Mouse (Mus musculus): ENCODE data around the gene Lypla2. TPM values are rescaled to one million over a fixed set of nuclear protein-coding genes. Genes with fewer than 3 reads are reported as not detected.

The Lypla2 gene
- total and polyA plus RNA-seq, 3 experiments = 54.9 to 91.8 (median 57.2) TPM

DNA sequence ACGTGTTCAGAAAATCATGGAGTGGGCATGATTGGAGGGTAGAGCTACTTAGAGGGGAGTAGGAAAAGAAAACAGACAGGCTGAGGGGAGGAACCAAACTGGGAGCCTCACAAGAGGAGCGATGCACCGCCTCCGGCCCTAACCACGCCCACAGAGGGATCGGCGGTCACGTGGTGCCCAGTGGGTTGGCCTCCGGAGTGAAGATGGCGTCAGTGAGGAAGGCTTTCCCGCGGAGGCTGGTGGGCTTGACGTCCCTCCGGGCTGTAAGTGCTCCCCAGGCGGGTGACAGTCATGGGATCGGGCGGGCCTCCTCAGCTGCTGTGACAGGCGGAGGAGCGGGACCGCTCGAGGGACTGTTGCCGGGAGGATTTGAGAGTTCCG is 26.2 kb downstream of the Lypla2 start, which contains the start of gene Hmgcl (continued):
- TF ChIP-seq ZNF384 (IDR thresholded peaks at IDR 0.05; ENCODE audit: low read depth, low read length) (no peak), CHD2 (IDR thresholded peaks at IDR 0.05; ENCODE audit: low read length) (no peak), SIN3A (IDR thresholded peaks at IDR 0.05; ENCODE audit: low read length) (peak; percentile 59), SMC3 (IDR thresholded peaks at IDR 0.05; ENCODE audit: low read depth, low read length) (no peak; the same call in 1 of the 2 replicates), NRF1 (IDR thresholded peaks at IDR 0.05; ENCODE audit: low read depth, low read length) (peak; percentile 50)

DNA sequence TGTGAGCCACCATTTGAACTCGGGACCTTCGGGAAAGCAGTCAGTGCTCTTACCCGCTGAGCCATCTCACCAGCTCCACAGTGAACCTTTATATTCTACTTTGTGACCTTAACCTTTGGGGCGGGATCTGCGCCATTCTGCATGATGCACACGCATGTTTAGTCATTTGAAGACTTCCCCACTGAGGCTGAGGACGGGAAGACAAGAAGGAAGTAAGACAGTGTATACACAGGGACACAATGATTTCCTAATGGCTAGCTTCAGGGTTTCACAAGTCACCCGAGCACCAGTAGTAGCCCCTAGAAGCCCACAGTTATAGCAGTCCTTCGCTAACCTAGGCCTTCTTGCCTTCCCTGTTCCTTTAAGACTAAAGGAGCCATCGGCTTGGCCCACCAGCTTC is 26.7 kb downstream of the Lypla2 start:
- H3K4me3 ChIP-seq (replicated peaks in 1 of 3; ENCODE audit: low read depth in 2 of 3, low read length in 2 of 3, poor library complexity in 1 of 3) = no peak overlapping the region
- H3K4me2 ChIP-seq (ENCODE audit: insufficient read depth, low read depth, poor library complexity, severe bottlenecking) = peak overlapping the region; percentile 44
- DNase-seq (ENCODE audit: extremely low read depth) = no peak
- H3K27ac ChIP-seq (ENCODE audit: insufficient read depth, low read depth) = no peak overlapping the region
- TF ChIP-seq NRF1 (IDR thresholded peaks at IDR 0.05; ENCODE audit: low read depth, low read length) = no peak
- TF ChIP-seq POLR2A (IDR thresholded peaks at IDR 0.05; ENCODE audit: low read depth, low read length) = no peak
- no peak for TF ChIP-seq ZMIZ1 (IDR thresholded peaks at IDR 0.05; ENCODE audit: low read depth, low read length)
- TF ChIP-seq JUND (conservative IDR thresholded peaks at IDR 0.05; ENCODE audit: low read depth, low read length) = no peak
- no peak for TF ChIP-seq ELF1 (IDR thresholded peaks at IDR 0.05; ENCODE audit: low read depth, low read length)
- TF ChIP-seq BHLHE40 (IDR thresholded peaks at IDR 0.05; ENCODE audit: low read depth, low read length) = no peak
- TF ChIP-seq CHD1 (IDR thresholded peaks at IDR 0.05; ENCODE audit: low read depth, low read length) = no peak
- no peak for TF ChIP-seq RCOR1 (conservative IDR thresholded peaks at IDR 0.05; ENCODE audit: low read depth, low read length)
- TF ChIP-seq TCF12 (IDR thresholded peaks at IDR 0.05; ENCODE audit: low read depth, low read length) = no peak
- no peak for TF ChIP-seq ZKSCAN1 (IDR thresholded peaks at IDR 0.05; ENCODE audit: borderline replicate concordance, low read depth, low read length)
- TF ChIP-seq POLR2AphosphoS2 (IDR thresholded peaks at IDR 0.05; ENCODE audit: low read depth, low read length) = no peak
- TF ChIP-seq HCFC1 (IDR thresholded peaks at IDR 0.05; ENCODE audit: low read depth, low read length) = no peak
- no peak for TF ChIP-seq USF1 (IDR thresholded peaks at IDR 0.05; ENCODE audit: low read depth, low read length)
- no peak for TF ChIP-seq MYC (IDR thresholded peaks at IDR 0.05; ENCODE audit: low read depth, low read length)
- no peak for TF ChIP-seq ETS1 (conservative IDR thresholded peaks at IDR 0.05; ENCODE audit: low read depth, low read length)
- TF ChIP-seq JUN (IDR thresholded peaks at IDR 0.05; ENCODE audit: insufficient read depth, low read depth, low read length) = no peak
- no peak for TF ChIP-seq TBP (conservative IDR thresholded peaks at IDR 0.05; ENCODE audit: low read depth, low read length)
- no peak for TF ChIP-seq MAZ (IDR thresholded peaks at IDR 0.05; ENCODE audit: low read depth, low read length)
- no peak for TF ChIP-seq NELFE (IDR thresholded peaks at IDR 0.05; ENCODE audit: low read depth, low read length)
- dilution Hi-C loops (cut with MboI; ENCODE audit: extremely low pct_ligation_motif_present, extremely low pct_unique_long_range_greater_than_20kb, low sequenced_read_pairs) = no loop called here
- no peaks in the 10 kb centered on the region for H3K27me3 ChIP-seq (replicated peaks)
- no peaks in the 10 kb centered on the region for H3K9me3 ChIP-seq (replicated peaks; ENCODE audit: low read length)
- H3K9ac ChIP-seq (ENCODE audit: insufficient read depth, low read depth) = peak overlapping the region; percentile 34; the same call in 1 of the 2 replicates
- H3K79me2 ChIP-seq (replicated peaks; ENCODE audit: control insufficient read depth, extremely low read depth, insufficient read depth, poor library complexity, severe bottlenecking) = no peaks in the 10 kb centered on the region
- peaks cover 5 to 40% of the 10 kb centered on the region in 2 experiments for H3K36me3 ChIP-seq (replicated peaks in 1 of 2; ENCODE audit: control insufficient read depth in 1 of 2, insufficient read depth in 1 of 2, low read length in 1 of 2)
- peaks cover 3 to 34% of the 10 kb centered on the region in 2 experiments; a peak in 3 of 4 replicates for H3K4me1 ChIP-seq (ENCODE audit: control insufficient read depth in 1 of 2, insufficient read depth in 2 of 2)
- in situ Hi-C loops (cut with MboI; ENCODE audit: low pct_ligation_motif_present, low pct_unique_long_range_greater_than_20kb, low sequenced_read_pairs) = loop anchor here (10.0 kb wide), 1 partner anchor 61 kb away; no protein-coding TSS in a partner anchor
